Mouse (Mus musculus) hindbrain, embryonic 16.5 days (tissue): ENCODE measurements around the gene Ccdc169. TPM values are rescaled to one million over a fixed set of nuclear protein-coding genes. Genes with fewer than 3 reads are reported as not detected.
A peak's percentile ranks its signal among the peaks of the same experiment; 100 is the strongest.

Source experiments
- ATAC-seq: fragments of 200-750 bp; cut with Nextera tagmentation; 2 replicates; pipeline ENCODE4 v1.8.0; 2017; ENCODE audit warnings: moderate TSS enrichment, moderate library complexity
- H3K27ac ChIP-seq: fragments of 300-500 bp; sonication (generic); 2 replicates; pipeline ENCODE4 v1.5.1; 2014; ENCODE audit warnings: low read depth, mild to moderate bottlenecking, control low read depth, low read length, moderate library complexity
- H3K27me3 ChIP-seq: fragments of 300-500 bp; sonication (generic); replicated peaks from 2 replicates; pipeline ENCODE4 v1.6.1; 2014; ENCODE audit warnings: low read length; ENCODE audit not compliant: control insufficient read depth, insufficient read depth
- H3K36me3 ChIP-seq: fragments of 300-500 bp; sonication (generic); 2 replicates; pipeline ENCODE4 v1.6.1; 2014; ENCODE audit warnings: mild to moderate bottlenecking, low read length, moderate library complexity, mixed read lengths; ENCODE audit not compliant: control insufficient read depth, insufficient read depth
- H3K4me1 ChIP-seq: fragments of 300-500 bp; sonication (generic); 2 replicates; pipeline ENCODE4 v1.6.1; 2014; ENCODE audit warnings: low read depth, low read length; ENCODE audit not compliant: control insufficient read depth, insufficient read depth
- H3K4me2 ChIP-seq: fragments of 300-500 bp; sonication (generic); 2 replicates; pipeline ENCODE4 v1.6.1; 2014; ENCODE audit warnings: mild to moderate bottlenecking, low read length, control low read depth, moderate library complexity
- H3K4me3 ChIP-seq: fragments of 300-500 bp; sonication (generic); 2 replicates; pipeline ENCODE4 v1.5.1; 2014; ENCODE audit warnings: mild to moderate bottlenecking, low read length, control low read depth, moderate library complexity
- H3K9ac ChIP-seq: fragments of 300-500 bp; sonication (generic); 2 replicates; pipeline ENCODE4 v1.6.1; 2014; ENCODE audit warnings: low read depth, mild to moderate bottlenecking, control low read depth, low read length, moderate library complexity
- H3K9me3 ChIP-seq: fragments of 300-500 bp; sonication (generic); 2 replicates; pipeline ENCODE4 v1.6.1; 2014; ENCODE audit warnings: mild to moderate bottlenecking, low read length, moderate library complexity; ENCODE audit not compliant: control insufficient read depth
- WGBS: fragments of 180-500 bp; shearing (Covaris S2); extraction: QIAGEN DNeasy Blood & Tissue Kit; methylation state at CpG from one replicate; pipeline ENCODE4 v1.1.7; 2014; 5-methylcytosine and 5-hydroxymethylcytosine counted together
- polyA plus RNA-seq: library from polyadenylated mRNA; unstranded; fragments of >200 nt; fragmentation: Nextera tagmentation; extraction: Ambion mirVana; gene quantifications from 2 replicates; pipeline ENCODE4 v1.2.1, GENCODE M21; 2015

Ccdc169 gene
- polyA plus RNA-seq, 1 experiment from 2014 or later, result 0.09 TPM

DNA sequence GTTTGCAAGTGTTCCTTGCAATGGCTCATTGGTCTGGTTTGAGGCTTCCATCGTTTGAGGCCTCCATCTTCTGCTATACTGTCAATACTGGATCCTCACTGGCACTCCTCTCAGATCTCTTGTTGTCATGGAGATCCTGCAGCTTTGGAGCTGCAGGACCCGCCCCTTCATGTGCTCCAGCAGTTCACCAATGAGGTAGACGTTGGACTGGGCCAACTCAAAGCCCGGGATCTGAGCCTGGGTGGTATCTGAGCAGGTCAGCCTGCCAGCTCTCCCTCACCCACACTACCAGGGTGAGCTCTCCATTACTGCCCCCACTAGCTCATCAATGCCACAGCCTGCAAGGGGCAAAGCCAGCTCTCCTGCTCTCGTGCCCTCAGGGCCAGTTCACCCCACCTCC is 20.3 kb downstream of the Ccdc169 start:
- Histone ChIP-seq H3K9me3 (no peaks in the 10 kb centered on the region), H3K4me2 (no peak overlapping the region), H3K36me3 (no peaks in the 10 kb centered on the region), H3K27me3 (no peaks in the 10 kb centered on the region), H3K4me3 (no peak overlapping the region), H3K9ac (no peak overlapping the region), H3K27ac (no peak overlapping the region), H3K4me1 (peaks cover 3% of the 10 kb centered on the region; the same call in 1 of the 2 replicates)
- 50% methylated on average over 5 of the region's 5 CpGs for WGBS
- peak; percentile 70 for ATAC-seq

- Histone ChIP-seq H3K9me3 (no peaks in the 10 kb centered on the region), H3K27me3 (no peaks in the 10 kb centered on the region), H3K4me1 (peaks cover 3% of the 10 kb centered on the region; the same call in 1 of the 2 replicates), H3K9ac (no peak overlapping the region), H3K36me3 (no peaks in the 10 kb centered on the region), H3K4me2 (no peak overlapping the region), H3K4me3 (no peak overlapping the region), H3K27ac (no peak overlapping the region)
- 31% methylated on average over 7 of the region's 7 CpGs for WGBS
- ATAC-seq, result peak; percentile 43; the same call in 1 of the 2 replicates
Observed at GRCm38 (mm10) chr3:55161144-55161543, 24.0 kb downstream of the Ccdc169 start.

GRCm38 (mm10) chr3:55163510-55163909 is 26.4 kb downstream of the Ccdc169 start:
- no peaks in the 10 kb centered on the region for H3K9me3 ChIP-seq
- 55% methylated on average over 4 of the region's 4 CpGs for WGBS
- H3K27me3 ChIP-seq, result no peaks in the 10 kb centered on the region
- no peaks in the 10 kb centered on the region for H3K36me3 ChIP-seq
- no peak overlapping the region for H3K4me3 ChIP-seq
- no peaks in the 10 kb centered on the region; the same call in 1 of the 2 replicates for H3K4me1 ChIP-seq
- no peak overlapping the region for H3K4me2 ChIP-seq
- no peak overlapping the region for H3K27ac ChIP-seq
- H3K9ac ChIP-seq, result no peak overlapping the region
- peak; percentile 68 for ATAC-seq

GRCm38 (mm10) chr3:55172478-55172877 is 35.3 kb downstream of the Ccdc169 start:
- no peaks in the 10 kb centered on the region for H3K36me3 ChIP-seq
- no peak overlapping the region for H3K27ac ChIP-seq
- no peaks in the 10 kb centered on the region for H3K4me1 ChIP-seq
- no peak for ATAC-seq
- H3K27me3 ChIP-seq, result no peaks in the 10 kb centered on the region
- H3K4me3 ChIP-seq, result no peak overlapping the region
- H3K9ac ChIP-seq, result no peak overlapping the region
- no peak overlapping the region for H3K4me2 ChIP-seq
- no peaks in the 10 kb centered on the region for H3K9me3 ChIP-seq
- WGBS, result 82% methylated on average over 3 of the region's 3 CpGs

- no peak for ATAC-seq
- Histone ChIP-seq H3K27ac (no peak overlapping the region), H3K4me3 (no peak overlapping the region), H3K9ac (no peak overlapping the region), H3K9me3 (no peaks in the 10 kb centered on the region), H3K4me2 (no peak overlapping the region), H3K4me1 (no peaks in the 10 kb centered on the region), H3K36me3 (no peaks in the 10 kb centered on the region), H3K27me3 (no peaks in the 10 kb centered on the region)
- 55% methylated on average over 6 of the region's 6 CpGs for WGBS
Observed at GRCm38 (mm10) chr3:55177271-55177670, 40.1 kb downstream of the Ccdc169 start.

DNA sequence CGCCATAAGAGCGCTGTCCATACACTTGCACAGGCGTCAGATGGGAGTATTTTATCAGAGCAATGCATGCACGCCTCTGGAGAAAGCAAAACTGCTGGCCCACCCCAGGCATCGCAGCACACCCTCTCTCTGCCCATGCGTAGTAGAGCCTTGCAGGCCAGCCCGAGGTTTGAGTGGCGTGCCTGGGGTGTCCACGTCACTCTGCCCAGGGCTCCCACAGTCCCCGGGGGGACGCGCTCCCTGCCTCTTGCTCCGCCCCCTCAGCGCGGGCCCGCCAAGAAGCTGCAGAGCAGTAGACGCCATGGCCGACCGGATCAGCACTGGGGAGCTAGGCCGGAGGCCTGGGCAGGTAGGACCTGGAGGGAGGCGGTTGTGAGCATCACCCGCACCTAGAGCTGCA is 44.6 kb downstream of the Ccdc169 start, which contains the start of gene Sohlh2:
Gene Sohlh2, plus strand, starts transcription at position 263 of the 400 bp plus-strand sequence.
- Histone ChIP-seq H3K27ac (no peak within 1 kb of the TSS), H3K36me3 (no peaks in the 10 kb centered on the region), H3K4me1 (no peaks in the 10 kb centered on the region), H3K27me3 (no peaks in the 10 kb centered on the region), H3K9ac (no peak within 1 kb of the TSS), H3K4me3 (no peak within 1 kb of the TSS), H3K4me2 (no peak within 1 kb of the TSS), H3K9me3 (no peaks in the 10 kb centered on the region)
- ATAC-seq, result no peak
- WGBS, result 96% methylated on average over 22 of the region's 22 CpGs

DNA sequence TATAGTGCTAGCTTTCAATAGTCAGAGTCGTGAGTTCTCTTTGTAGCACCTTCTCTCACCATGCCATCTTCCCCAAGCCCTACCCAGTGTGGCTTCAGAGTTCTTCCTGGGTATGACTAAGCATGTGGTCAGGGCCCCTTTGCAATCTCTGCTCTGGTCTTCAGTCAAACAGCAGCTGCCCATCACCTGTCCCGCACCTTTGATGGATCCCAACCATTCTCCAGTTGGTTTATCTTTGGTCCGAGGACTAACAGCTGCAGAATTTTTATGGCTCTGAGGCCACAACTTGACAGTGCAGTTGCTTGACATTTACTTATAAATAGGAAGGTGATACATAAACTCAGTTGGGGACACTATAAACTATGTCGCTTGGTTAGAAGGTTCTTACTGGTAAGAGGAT is 54.5 kb downstream of the Ccdc169 start:
- H3K27me3 ChIP-seq, result no peaks in the 10 kb centered on the region
- no peaks in the 10 kb centered on the region for H3K4me1 ChIP-seq
- no peaks in the 10 kb centered on the region for H3K9me3 ChIP-seq
- no peaks in the 10 kb centered on the region for H3K36me3 ChIP-seq
- no peak overlapping the region for H3K27ac ChIP-seq
- ATAC-seq, result no peak
- 93% methylated on average over 4 of the region's 4 CpGs for WGBS
- H3K4me2 ChIP-seq, result no peak overlapping the region
- no peak overlapping the region for H3K9ac ChIP-seq
- no peak overlapping the region for H3K4me3 ChIP-seq

- H3K9ac ChIP-seq, result no peak overlapping the region
- ATAC-seq, result no peak
- H3K9me3 ChIP-seq, result no peaks in the 10 kb centered on the region
- H3K27ac ChIP-seq, result no peak overlapping the region
- H3K4me3 ChIP-seq, result no peak overlapping the region
- WGBS, result 69% methylated on average over 2 of the region's 2 CpGs
- H3K4me2 ChIP-seq, result no peak overlapping the region
- no peaks in the 10 kb centered on the region for H3K27me3 ChIP-seq
- H3K4me1 ChIP-seq, result no peaks in the 10 kb centered on the region
- H3K36me3 ChIP-seq, result no peaks in the 10 kb centered on the region
Observed at GRCm38 (mm10) chr3:55193351-55193750, 56.2 kb downstream of the Ccdc169 start.

DNA sequence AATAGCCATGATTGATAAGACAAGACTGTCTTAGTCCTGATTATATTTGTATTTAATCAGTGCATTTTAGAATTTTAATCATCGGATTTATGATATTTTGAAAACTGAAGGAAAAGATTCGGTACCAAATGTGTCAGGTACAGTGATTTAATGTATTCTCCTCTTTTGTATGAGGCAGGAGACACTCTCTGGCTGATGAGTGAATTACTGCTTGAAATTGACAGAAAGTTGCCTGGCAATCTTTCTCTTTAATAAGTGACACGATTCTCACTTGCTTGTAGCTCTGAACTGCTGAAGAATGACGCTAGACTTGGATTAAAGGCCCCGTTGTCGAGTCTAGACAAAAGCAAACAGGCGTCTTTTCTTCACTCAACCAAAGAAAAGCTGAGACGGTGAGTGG is 57.7 kb downstream of the Ccdc169 start:
- Histone ChIP-seq H3K27me3 (no peaks in the 10 kb centered on the region), H3K4me3 (no peak overlapping the region), H3K4me2 (no peak overlapping the region), H3K27ac (no peak overlapping the region), H3K4me1 (no peaks in the 10 kb centered on the region), H3K9me3 (no peaks in the 10 kb centered on the region), H3K9ac (no peak overlapping the region), H3K36me3 (no peaks in the 10 kb centered on the region)
- 63% methylated on average over 8 of the region's 8 CpGs for WGBS
- ATAC-seq, result no peak
